In the genomic region with DNA sequence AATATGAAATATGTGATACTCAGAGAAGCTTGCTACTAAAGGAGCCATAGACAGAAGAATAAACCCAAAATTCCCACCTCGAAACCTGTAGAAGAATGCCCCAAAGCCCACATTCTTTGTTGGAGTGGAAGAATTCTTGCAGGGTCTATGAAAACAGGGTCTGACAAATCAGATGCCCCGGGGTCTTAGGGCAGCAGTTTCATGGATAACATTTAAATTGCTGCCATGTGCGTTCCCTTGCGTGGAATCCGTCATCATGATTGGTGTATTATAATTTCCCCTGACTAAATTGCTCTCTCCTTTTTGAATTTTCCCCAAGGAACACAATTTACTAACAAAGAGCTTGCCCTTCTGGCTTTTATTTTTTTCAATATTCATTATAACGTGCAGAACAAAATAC, we compare ENCODE assay signal across 21 mouse cellular contexts.
DNase-seq lines count a peak whose midpoint lies in the region; ATAC-seq and TF ChIP-seq lines count a peak whose summit lies in the region.
"Had no signal": no experiment of that assay in that cellular context is flagged by ENCODE, and none has a peak within 500 bp of the region (broad histone marks: within the 10 kb centered on the region; RNA-seq: fewer than 3 reads in every experiment).

No protein-coding gene starts in this region.

- ATAC-seq in embryonic facial prominence, embryonic 11.5 days (replicated peaks; ENCODE audit: insufficient number of reproducible peaks, low FRiP score, low TSS enrichment, low read depth): no peak
- no peak for ATAC-seq in intestine, postnatal 0 days
- ATAC-seq: forebrain, embryonic 14.5 days; forebrain, embryonic 16.5 days had no signal

- H3K4me2 ChIP-seq in embryonic facial prominence, embryonic 11.5 days (ENCODE audit: low read depth, low read length): no peak overlapping the region
- H3K4me2 ChIP-seq in intestine, postnatal 0 days (replicated peaks; ENCODE audit: low read depth): no peak overlapping the region
- H3K4me2 ChIP-seq: embryonic facial prominence, embryonic 13.5 days; embryonic facial prominence, embryonic 15.5 days; forebrain, embryonic 12.5 days had no signal

- H3K27ac ChIP-seq in embryonic facial prominence, embryonic 11.5 days (replicated peaks; ENCODE audit: low read depth, low read length): no peak overlapping the region
- H3K27ac ChIP-seq in intestine, postnatal 0 days (ENCODE audit: low read depth, low read length): no peak overlapping the region
- H3K27ac ChIP-seq: embryonic facial prominence, embryonic 13.5 days; embryonic facial prominence, embryonic 15.5 days; forebrain, embryonic 10.5 days; forebrain, embryonic 12.5 days had no signal

- no peaks in the 10 kb centered on the region for H3K4me1 ChIP-seq in embryonic facial prominence, embryonic 11.5 days (ENCODE audit: control insufficient read depth, insufficient read depth, low read length)
- no peaks in the 10 kb centered on the region for H3K4me1 ChIP-seq in intestine, postnatal 0 days (replicated peaks; ENCODE audit: control insufficient read depth, insufficient read depth, low read length)
- H3K4me1 ChIP-seq: embryonic facial prominence, embryonic 15.5 days; forebrain, embryonic 10.5 days; forebrain, embryonic 12.5 days had no signal

- H3K9me3 ChIP-seq in embryonic facial prominence, embryonic 11.5 days (replicated peaks; ENCODE audit: control insufficient read depth, low read length): no peaks in the 10 kb centered on the region
- H3K9me3 ChIP-seq in intestine, postnatal 0 days (ENCODE audit: control insufficient read depth): no peaks in the 10 kb centered on the region
- H3K9me3 ChIP-seq: embryonic facial prominence, embryonic 13.5 days; embryonic facial prominence, embryonic 15.5 days; forebrain, embryonic 10.5 days; forebrain, embryonic 12.5 days had no signal

- DNase-seq in embryo, embryonic 10.5 days (ENCODE audit: low spot score): peak; percentile 44
- peak; percentile 50 for DNase-seq in embryo, embryonic 11 days
- DNase-seq in embryonic facial prominence, embryonic 11.5 days (ENCODE audit: low spot score): peak; percentile 75
- no peak for DNase-seq in frontal cortex, adult 2 months (ENCODE audit: extremely low spot score in 1 of 2, low spot score in 1 of 2)
- DNase-seq: adrenal gland, adult 2 months; adrenal gland, postnatal 10 days; adrenal gland, postnatal 25 days; cerebellum, adult 11 months; cerebellum, adult 18-20 months; cerebellum, adult 8-10 months; cerebellum, adult 9-11 months; cerebellum, postnatal 14 days; cerebellum, postnatal 36 days had no signal

- WGBS in embryonic facial prominence, embryonic 11.5 days: 35% methylated on average over 6 of the region's 6 CpGs
- 91% methylated on average over 6 of the region's 6 CpGs for WGBS in intestine, postnatal 0 days

- TF ChIP-seq CTCF in intestine, postnatal 0 days (IDR thresholded peaks at IDR 0.05; ENCODE audit: low read depth): no peak

- H3K4me3 ChIP-seq in embryonic facial prominence, embryonic 11.5 days (ENCODE audit: low read depth, low read length): no peak overlapping the region
- H3K4me3 ChIP-seq in intestine, postnatal 0 days (ENCODE audit: low read depth, low read length): no peak overlapping the region
- H3K4me3 ChIP-seq: embryonic facial prominence, embryonic 13.5 days; embryonic facial prominence, embryonic 15.5 days; erythroblast, embryonic 14.5 days; forebrain, embryonic 10.5 days; forebrain, embryonic 12.5 days had no signal

- H3K27me3 ChIP-seq in embryonic facial prominence, embryonic 11.5 days (ENCODE audit: control insufficient read depth, insufficient read depth, low read length): no peaks in the 10 kb centered on the region
- no peaks in the 10 kb centered on the region for H3K27me3 ChIP-seq in intestine, postnatal 0 days (replicated peaks; ENCODE audit: control insufficient read depth, insufficient read depth, low read length)
- H3K27me3 ChIP-seq: embryonic facial prominence, embryonic 13.5 days; embryonic facial prominence, embryonic 15.5 days; forebrain, embryonic 12.5 days had no signal

- H3K36me3 ChIP-seq in embryonic facial prominence, embryonic 11.5 days (replicated peaks; ENCODE audit: control insufficient read depth, insufficient read depth, low read depth, low read length): no peaks in the 10 kb centered on the region
- no peaks in the 10 kb centered on the region for H3K36me3 ChIP-seq in intestine, postnatal 0 days (ENCODE audit: control insufficient read depth, insufficient read depth)
- H3K36me3 ChIP-seq: embryonic facial prominence, embryonic 13.5 days; embryonic facial prominence, embryonic 15.5 days; forebrain, embryonic 10.5 days; forebrain, embryonic 12.5 days had no signal

- no peak overlapping the region for H3K9ac ChIP-seq in embryonic facial prominence, embryonic 11.5 days (replicated peaks; ENCODE audit: low read length)
- no peak overlapping the region for H3K9ac ChIP-seq in intestine, postnatal 0 days (ENCODE audit: low read depth, low read length)
- H3K9ac ChIP-seq: embryonic facial prominence, embryonic 13.5 days; embryonic facial prominence, embryonic 15.5 days; forebrain, embryonic 12.5 days had no signal

Comparison
In these comparisons a context has a peak if more than half of its experiments do, and no peak if none do; other contexts are left out.
1. DNase-seq: peak in embryo, embryonic 10.5 days (single experiment), embryo, embryonic 11 days (single experiment) and embryonic facial prominence, embryonic 11.5 days (single experiment); none in frontal cortex, adult 2 months (0 of 2).